Mouse (Mus musculus) intestine, embryonic 16.5 days (tissue): ENCODE measurements around the gene Vwa7. TPM values are rescaled to one million over a fixed set of nuclear protein-coding genes. Genes with fewer than 3 reads are reported as not detected.

Experiments
- ATAC-seq: fragments of 200-750 bp; cut with Nextera tagmentation; 2 replicates; pipeline ENCODE4 v1.8.0; 2017; ENCODE audit warnings: moderate TSS enrichment, moderate library complexity
- H3K27ac ChIP-seq: fragments of 300-500 bp; sonication (generic); 2 replicates; pipeline ENCODE4 v1.5.1; 2014; ENCODE audit warnings: mild to moderate bottlenecking, low read length
- H3K27me3 ChIP-seq: fragments of 300-500 bp; sonication (generic); replicated peaks from 2 replicates; pipeline ENCODE4 v1.6.1; 2014; ENCODE audit warnings: low read length, control low read depth, mixed read lengths; ENCODE audit not compliant: control insufficient read depth, insufficient read depth
- H3K36me3 ChIP-seq: fragments of 300-500 bp; sonication (generic); 2 replicates; pipeline ENCODE4 v1.6.1; 2014; ENCODE audit warnings: low read length, control low read depth; ENCODE audit not compliant: control insufficient read depth, insufficient read depth
- H3K4me1 ChIP-seq: fragments of 300-500 bp; sonication (generic); 2 replicates; pipeline ENCODE4 v1.6.1; 2014; ENCODE audit warnings: low read length, control low read depth, mixed read lengths; ENCODE audit not compliant: control insufficient read depth, insufficient read depth
- H3K4me2 ChIP-seq: fragments of 300-500 bp; sonication (generic); 2 replicates; pipeline ENCODE4 v1.6.1; 2014; ENCODE audit warnings: low read depth, low read length, control low read depth
- H3K4me3 ChIP-seq: fragments of 300-500 bp; sonication (generic); 2 replicates; pipeline ENCODE4 v1.5.1; 2014; ENCODE audit warnings: mild to moderate bottlenecking, low read length
- H3K9ac ChIP-seq: fragments of 300-500 bp; sonication (generic); 2 replicates; pipeline ENCODE4 v1.6.1; 2014; ENCODE audit warnings: low read depth, low read length
- H3K9me3 ChIP-seq: fragments of 300-500 bp; sonication (generic); 2 replicates; pipeline ENCODE4 v1.6.1; 2016; ENCODE audit warnings: low read length, control low read depth; ENCODE audit not compliant: control insufficient read depth
- WGBS: fragments of 180-500 bp; shearing (Covaris S2); extraction: QIAGEN DNeasy Blood & Tissue Kit; methylation state at CpG from one replicate; pipeline ENCODE4 v1.1.7; 2014; 5-methylcytosine and 5-hydroxymethylcytosine counted together
- polyA plus RNA-seq: library from polyadenylated mRNA; unstranded; fragments of >200 nt; fragmentation: Nextera tagmentation; extraction: Ambion mirVana; gene quantifications from 2 replicates; pipeline ENCODE4 v1.2.1, GENCODE M21; 2015

Gene Vwa7
- polyA plus RNA-seq, 1 experiment from 2014 or later: 0.18 TPM

- peaks cover 47% of the 10 kb centered on the region for H3K4me1 ChIP-seq
- WGBS: 31% methylated on average over 1 of the region's 1 CpGs
Measured at GRCm38 (mm10) chr17:35047688-35048087, 31.3 kb downstream of the Vwa7 start.

GRCm38 (mm10) chr17:35048149-35048931 lies 32.0 kb downstream of the Vwa7 start:
- H3K9me3 ChIP-seq: no peaks in the 10 kb centered on the region
- 0 out of 2 replicates have a peak, but pooled peaks cover 5% of the 10 kb centered on the region for H3K36me3 ChIP-seq
- peak overlapping the region; percentile 100 for H3K27ac ChIP-seq
- peak overlapping the region; percentile 57 for H3K9ac ChIP-seq
- peak overlapping the region; percentile 27 for H3K4me3 ChIP-seq
- ATAC-seq: peak; percentile 13
- H3K4me1 ChIP-seq: peaks cover 51% of the 10 kb centered on the region
- no peaks in the 10 kb centered on the region for H3K27me3 ChIP-seq
- peak overlapping the region; percentile 87 for H3K4me2 ChIP-seq
- WGBS: 27% methylated on average over 11 of the region's 11 CpGs

More at GRCm38 (mm10) chr17:35047688-35048087, 31.3 kb downstream of the Vwa7 start:
- Histone ChIP-seq H3K4me3 (peak overlapping the region; percentile 27), H3K27me3 (no peaks in the 10 kb centered on the region), H3K4me2 (peak overlapping the region; percentile 54), H3K9ac (peak overlapping the region; percentile 57), H3K9me3 (no peaks in the 10 kb centered on the region), H3K36me3 (0 out of 2 replicates have a peak, but pooled peaks cover under 1% of the 10 kb centered on the region), H3K27ac (peak overlapping the region; percentile 100)
- ATAC-seq: peak; percentile 39

GRCm38 (mm10) chr17:35048932-35049440 lies 32.6 kb downstream of the Vwa7 start:
- Histone ChIP-seq H3K4me1 (peaks cover 51% of the 10 kb centered on the region), H3K9ac (peak overlapping the region; percentile 87), H3K9me3 (no peaks in the 10 kb centered on the region), H3K36me3 (peaks cover 9% of the 10 kb centered on the region), H3K4me2 (peak overlapping the region; percentile 87; the same call in 1 of the 2 replicates), H3K27ac (peak overlapping the region; percentile 100), H3K4me3 (no peak overlapping the region), H3K27me3 (no peaks in the 10 kb centered on the region)
- 63% methylated on average over 5 of the region's 5 CpGs for WGBS
- no peak for ATAC-seq

- peaks cover 13% of the 10 kb centered on the region for H3K36me3 ChIP-seq
- 2% methylated on average over 11 of the region's 11 CpGs for WGBS
Measured at GRCm38 (mm10) chr17:35049561-35050016, 33.2 kb downstream of the Vwa7 start, which contains the start of gene Clic1. TSS of gene Clic1 (plus strand) at chr17:35049966.

GRCm38 (mm10) chr17:35050126-35050750 lies 33.9 kb downstream of the Vwa7 start:
- peak; percentile 18 for ATAC-seq
- peaks cover 18% of the 10 kb centered on the region for H3K36me3 ChIP-seq
- H3K27me3 ChIP-seq: no peaks in the 10 kb centered on the region
- peaks cover 43% of the 10 kb centered on the region for H3K4me1 ChIP-seq
- peak overlapping the region; percentile 79 for H3K4me3 ChIP-seq
- under 1% methylated on average over 27 of the region's 27 CpGs for WGBS
- peak overlapping the region; percentile 87 for H3K4me2 ChIP-seq
- H3K9me3 ChIP-seq: no peaks in the 10 kb centered on the region
- peak overlapping the region; percentile 87 for H3K9ac ChIP-seq
- H3K27ac ChIP-seq: peak overlapping the region; percentile 100

More at GRCm38 (mm10) chr17:35049561-35050016, 33.2 kb downstream of the Vwa7 start, which contains the start of gene Clic1:
- Histone ChIP-seq H3K9ac (peak within 1 kb of the TSS; percentile 87), H3K27me3 (no peaks in the 10 kb centered on the region), H3K27ac (peak within 1 kb of the TSS; percentile 100), H3K4me1 (peaks cover 44% of the 10 kb centered on the region), H3K9me3 (no peaks in the 10 kb centered on the region), H3K4me3 (peak within 1 kb of the TSS; percentile 79), H3K4me2 (peak within 1 kb of the TSS; percentile 87)
- ATAC-seq: peak; percentile 37

- H3K27me3 ChIP-seq: no peaks in the 10 kb centered on the region
- H3K27ac ChIP-seq: peak overlapping the region; percentile 100
- no peaks in the 10 kb centered on the region for H3K9me3 ChIP-seq
- H3K9ac ChIP-seq: peak overlapping the region; percentile 87
- 1% methylated on average over 21 of the region's 21 CpGs for WGBS
- peaks cover 37% of the 10 kb centered on the region for H3K4me1 ChIP-seq
- peak overlapping the region; percentile 79 for H3K4me3 ChIP-seq
- H3K4me2 ChIP-seq: peak overlapping the region; percentile 87
- ATAC-seq: peak; percentile 47
- peaks cover 27% of the 10 kb centered on the region for H3K36me3 ChIP-seq
Measured at GRCm38 (mm10) chr17:35051156-35052086, 35.0 kb downstream of the Vwa7 start.

GRCm38 (mm10) chr17:35052271-35052798 lies 36.0 kb downstream of the Vwa7 start:
- Histone ChIP-seq H3K27me3 (no peaks in the 10 kb centered on the region), H3K4me2 (peak overlapping the region; percentile 87), H3K36me3 (peaks cover 30% of the 10 kb centered on the region), H3K9ac (peak overlapping the region; percentile 87), H3K27ac (peak overlapping the region; percentile 100), H3K9me3 (no peaks in the 10 kb centered on the region), H3K4me1 (peaks cover 31% of the 10 kb centered on the region), H3K4me3 (peak overlapping the region; percentile 79)
- whole genome bisulfite sequencing: 75% methylated on average over 12 of the region's 12 CpGs
- ATAC-seq: no peak

GRCm38 (mm10) chr17:35055691-35056495 lies 39.5 kb downstream of the Vwa7 start:
- WGBS: 84% methylated on average over 7 of the region's 7 CpGs
- no peaks in the 10 kb centered on the region for H3K27me3 ChIP-seq
- H3K9me3 ChIP-seq: no peaks in the 10 kb centered on the region
- no peak overlapping the region for H3K27ac ChIP-seq
- peaks cover 35% of the 10 kb centered on the region for H3K36me3 ChIP-seq
- no peak for ATAC-seq
- peaks cover 27% of the 10 kb centered on the region for H3K4me1 ChIP-seq
- H3K4me3 ChIP-seq: no peak overlapping the region
- no peak overlapping the region for H3K9ac ChIP-seq
- no peak overlapping the region for H3K4me2 ChIP-seq
